In genomic region chr15:27981764-27982500, GRCm38 (mm10) we compare ENCODE assay signal across 17 mouse cellular contexts. TPM values are rescaled to one million over a fixed set of nuclear protein-coding genes. Genes with fewer than 3 reads are reported as not detected.
DNase-seq lines count a peak whose midpoint lies in the region; ATAC-seq and TF ChIP-seq lines count a peak whose summit lies in the region.
"Had no signal": no experiment of that assay in that cellular context is flagged by ENCODE, and none has a peak within 500 bp of the region (broad histone marks: within the 10 kb centered on the region; RNA-seq: fewer than 3 reads in every experiment).

No protein-coding gene starts in this region.

- H3K27me3 ChIP-seq in limb, embryonic 15.5 days, result no peaks in the 10 kb centered on the region
- no peaks in the 10 kb centered on the region for H3K27me3 ChIP-seq in midbrain, postnatal 0 days (ENCODE audit: insufficient read depth, low read length)
- H3K27me3 ChIP-seq: hindbrain, embryonic 12.5 days; midbrain, embryonic 15.5 days had no signal

- WGBS in limb, embryonic 15.5 days, result 35% methylated on average over 13 of the region's 13 CpGs
- 71% methylated on average over 13 of the region's 13 CpGs for WGBS in midbrain, postnatal 0 days

- H3K4me1 ChIP-seq in limb, embryonic 15.5 days, result peaks cover 20% of the 10 kb centered on the region
- peaks cover 18% of the 10 kb centered on the region for H3K4me1 ChIP-seq in midbrain, postnatal 0 days (ENCODE audit: insufficient read depth, low read length)

- no peak overlapping the region for H3K4me2 ChIP-seq in limb, embryonic 15.5 days
- H3K4me2 ChIP-seq in midbrain, postnatal 0 days (ENCODE audit: low read depth, low read length, poor library complexity, severe bottlenecking), result no peak overlapping the region
- H3K4me2 ChIP-seq: heart, embryonic 11.5 days; hindbrain, embryonic 12.5 days; midbrain, embryonic 15.5 days had no signal

- H3K9me3 ChIP-seq in limb, embryonic 15.5 days, result no peaks in the 10 kb centered on the region
- H3K9me3 ChIP-seq in midbrain, postnatal 0 days (ENCODE audit: low read length), result no peaks in the 10 kb centered on the region
- H3K9me3 ChIP-seq: hindbrain, embryonic 12.5 days; midbrain, embryonic 15.5 days had no signal

- TF ChIP-seq CTCF in layer of hippocampus, adult 2 months (conservative IDR thresholded peaks at IDR 0.05), result no peak
- no peak for TF ChIP-seq CTCF in midbrain, postnatal 0 days (IDR thresholded peaks at IDR 0.05)

- H3K36me3 ChIP-seq in limb, embryonic 15.5 days, result no peaks in the 10 kb centered on the region
- H3K36me3 ChIP-seq in midbrain, postnatal 0 days (ENCODE audit: insufficient read depth, low read length), result no peaks in the 10 kb centered on the region
- H3K36me3 ChIP-seq: hindbrain, embryonic 12.5 days; midbrain, embryonic 15.5 days had no signal

- no peak overlapping the region for H3K9ac ChIP-seq in limb, embryonic 15.5 days
- H3K9ac ChIP-seq in midbrain, postnatal 0 days (replicated peaks; ENCODE audit: low read length, poor library complexity, severe bottlenecking), result no peak overlapping the region
- H3K9ac ChIP-seq: forebrain, postnatal 0 days; hindbrain, embryonic 12.5 days; midbrain, embryonic 15.5 days had no signal

- no peak for ATAC-seq in limb, embryonic 15.5 days (ENCODE audit: insufficient number of reproducible peaks, low FRiP score, low TSS enrichment, low read depth)
- ATAC-seq in midbrain, postnatal 0 days (ENCODE audit: low FRiP score), result no peak
- ATAC-seq: intestine, embryonic 16.5 days; midbrain, embryonic 15.5 days had no signal

- no peak overlapping the region for H3K4me3 ChIP-seq in layer of hippocampus, adult 2 months
- H3K4me3 ChIP-seq in limb, embryonic 15.5 days, result no peak overlapping the region
- H3K4me3 ChIP-seq in midbrain, postnatal 0 days (ENCODE audit: low read depth, low read length), result no peak overlapping the region
- H3K4me3 ChIP-seq: hindbrain, embryonic 12.5 days; midbrain, embryonic 15.5 days had no signal

- peak; percentile 23 for DNase-seq in cerebellum, adult 9-11 months
- no peak for DNase-seq in cerebellum, adult 18-20 months
- DNase-seq in layer of hippocampus, adult 2 months (ENCODE audit: low spot score in 2 of 2), result no peak
- DNase-seq in layer of hippocampus, adult 18-20 months (ENCODE audit: low spot score in 2 of 2), result no peak
- DNase-seq in lung, postnatal 36 days, result peak; percentile 24
- no peak for DNase-seq in lung, postnatal 14 days
- no peak for DNase-seq in midbrain, postnatal 0 days (ENCODE audit: low spot score)
- DNase-seq: forebrain, postnatal 0 days; gastrocnemius, postnatal 10 days; layer of hippocampus, adult 9-11 months had no signal

- peak overlapping the region; percentile 39; the same call in 1 of the 2 replicates for H3K27ac ChIP-seq in layer of hippocampus, adult 2 months
- peak overlapping the region; percentile 47 for H3K27ac ChIP-seq in limb, embryonic 15.5 days
- no peak overlapping the region for H3K27ac ChIP-seq in midbrain, postnatal 0 days (ENCODE audit: low read depth, low read length)
- H3K27ac ChIP-seq: kidney, postnatal 0 days; macrophage; midbrain, embryonic 15.5 days had no signal

RNA-seq across cellular contexts. Expression of gene Trio, which starts 43.7 kb away (rescaled TPM):
- 100 to 1,000 TPM; 321 to 333 TPM for total RNA-seq in layer of hippocampus, adult 2 months (2021)
- total RNA-seq in layer of hippocampus, adult 18-20 months (2021), result 100 to 1,000 TPM; 283 to 296 TPM
- polyA plus RNA-seq in limb, embryonic 15.5 days (2015; fragmentation: Nextera tagmentation; extraction: Ambion mirVana), result 44.9 and 52.8 TPM in 2 replicates
- total RNA-seq in midbrain, postnatal 0 days (2014; rRNA removed), result 213 and 251 TPM in 2 replicates
- 19.0 and 23.3 TPM in 2 replicates for polyA plus RNA-seq in midbrain, postnatal 0 days (2015; fragmentation: Nextera tagmentation; extraction: Ambion mirVana)

Comparison
In these comparisons a context has a peak if more than half of its experiments do, and no peak if none do; other contexts are left out.
1. DNase-seq: peak in cerebellum, adult 9-11 months (single experiment) and lung, postnatal 36 days (single experiment); none in cerebellum, adult 18-20 months (0 of 2), layer of hippocampus, adult 2 months (0 of 2), layer of hippocampus, adult 18-20 months (0 of 2), lung, postnatal 14 days (single experiment) and midbrain, postnatal 0 days (single experiment).